Mouse (Mus musculus): ENCODE data around the gene Nepn. TPM values are rescaled to one million over a fixed set of nuclear protein-coding genes. Genes with fewer than 3 reads are reported as not detected.

The Nepn gene
- 0.03 TPM in 1 of 2 replicates, not detected in the other for polyA plus RNA-seq (2012; rRNA removed)

GRCm38 (mm10) chr10:52388922-52389430, at the start of gene Nepn:
Gene Nepn (plus strand): TSS chr10:52388972.

GRCm38 (mm10) chr10:52358467-52358866, 30.3 kb upstream of the Nepn start, which contains the start of gene Gm26741:
Gene Gm26741 (plus strand): TSS chr10:52358767.

GRCm38 (mm10) chr10:52381845-52382591, 6.8 kb upstream of the Nepn start, which contains the start of gene Gopc:
Gene Gopc (minus strand): TSS chr10:52382124.

GRCm38 (mm10) chr10:52417299-52417997, 28.7 kb downstream of the Nepn start, which contains the start of gene Nus1:
Gene Nus1 (plus strand): TSS chr10:52417547.

Other genes with a start within 250 kb of the Nepn start
- gene Ros1, start 193.7 kb upstream of the Nepn start, polyA plus RNA-seq (2012; rRNA removed) = 0.01 TPM in 1 of 2 replicates, not detected in the other
- 2.5 and 2.7 TPM in 2 replicates for gene Dcbld1, start 155.4 kb upstream of the Nepn start, polyA plus RNA-seq (2012; rRNA removed)
- not detected in 2 replicates for gene Gm26741, start 30.2 kb upstream of the Nepn start, polyA plus RNA-seq (2012; rRNA removed)
- gene Gopc, start 6.8 kb upstream of the Nepn start, polyA plus RNA-seq (2012; rRNA removed) = 3.1 and 3.5 TPM in 2 replicates
- 10.1 and 11.0 TPM in 2 replicates for gene Nus1, start 28.6 kb downstream of the Nepn start, polyA plus RNA-seq (2012; rRNA removed)

Measured in liver, embryonic 18 days (tissue).